Mouse (Mus musculus) liver, adult 2 months (tissue): ENCODE measurements around the gene Bin2. TPM values are rescaled to one million over a fixed set of nuclear protein-coding genes. Genes with fewer than 3 reads are reported as not detected.
A peak's percentile ranks its signal among the peaks of the same experiment; 100 is the strongest.

ENCODE experiments used
- DNase-seq: peaks from one replicate; pipeline ENCODE4 v3.0.0-alpha.2; 2011; ENCODE audit warnings: low read depth, low spot score; ENCODE audit errors: extremely low read depth
- H3K27ac ChIP-seq: fragments of 200-500 bp; replicated peaks from 2 replicates; pipeline ENCODE4 v1.5.1; 2012; ENCODE audit warnings: low read depth, mild to moderate bottlenecking, control low read depth, inconsistent platforms, low read length; ENCODE audit not compliant: insufficient read depth
- H3K27me3 ChIP-seq: fragments of 200-500 bp; 2 replicates; pipeline ENCODE4 v1.6.1; 2012; ENCODE audit warnings: mild to moderate bottlenecking, moderate library complexity, low read length, inconsistent platforms; ENCODE audit not compliant: control insufficient read depth, insufficient read depth
- H3K36me3 ChIP-seq: fragments of 200-500 bp; 2 replicates; pipeline ENCODE4 v1.6.1; 2012; ENCODE audit warnings: low read length, inconsistent platforms; ENCODE audit not compliant: control insufficient read depth, insufficient read depth
- H3K4me1 ChIP-seq: fragments of 200-500 bp; 2 replicates; pipeline ENCODE4 v1.6.1; 2011; ENCODE audit warnings: low read length; ENCODE audit not compliant: control insufficient read depth, insufficient read depth
- H3K4me3 ChIP-seq: fragments of 200-500 bp; 2 replicates; pipeline ENCODE4 v1.5.1; 2011; ENCODE audit warnings: low read depth, mild to moderate bottlenecking, control low read depth, low read length, moderate library complexity; ENCODE audit not compliant: insufficient read depth
- H3K79me2 ChIP-seq: fragments of 200-500 bp; 2 replicates; pipeline ENCODE4 v1.6.1; 2012; ENCODE audit warnings: inconsistent platforms, mild to moderate bottlenecking, low read length, moderate library complexity; ENCODE audit not compliant: control insufficient read depth, insufficient read depth
- H3K9ac ChIP-seq: fragments of 200-500 bp; 2 replicates; pipeline ENCODE4 v1.6.1; 2012; ENCODE audit warnings: low read depth, mild to moderate bottlenecking, control low read depth, inconsistent platforms, low read length
- CTCF ChIP-seq: fragments of 200-500 bp; IDR thresholded peaks from 2 replicates; pipeline ENCODE4 v1.5.1; 2011; ENCODE audit warnings: low read depth, low read length, control low read depth
- POLR2A ChIP-seq: fragments of 200-500 bp; IDR thresholded peaks from 2 replicates; pipeline ENCODE4 v1.6.1; 2011; ENCODE audit warnings: low read length, control low read depth; ENCODE audit not compliant: insufficient read depth; ENCODE audit errors: extremely low read depth
- WGBS: fragments of 180-500 bp; shearing (Covaris S2); methylation state at CpG from one replicate; pipeline ENCODE4 v1.1.7; 2018; 5-methylcytosine and 5-hydroxymethylcytosine counted together
- polyA plus RNA-seq: library from polyadenylated mRNA; depleted of rRNA; stranded (reverse); fragments of >200 nt; gene quantifications from 2 replicates; pipeline ENCODE4 v1.2.3, GENCODE M21; 2012; rRNA removed
- total RNA-seq: library from RNA; depleted of rRNA; stranded (reverse); fragments of >200 nt; gene quantifications from 2 replicates; pipeline ENCODE4 v1.2.3, GENCODE M21; 2014; rRNA removed

Bin2 gene
- total RNA-seq (1.0 and 4.0 TPM in 2 replicates), polyA plus RNA-seq (1.4 and 4.0 TPM in 2 replicates)

- Histone ChIP-seq H3K79me2 (no peaks in the 10 kb centered on the region), H3K9ac (peak within 1 kb of the TSS; percentile 66), H3K27me3 (no peaks in the 10 kb centered on the region), H3K27ac (0 out of 2 replicates have a peak within 1 kb of the TSS, but pooled peaks have one; percentile 22), H3K4me3 (peak within 1 kb of the TSS; percentile 71), H3K36me3 (no peaks in the 10 kb centered on the region), H3K4me1 (peaks cover 2% of the 10 kb centered on the region; the same call in 1 of the 2 replicates)
- 83% methylated on average over 19 of the region's 20 CpGs for WGBS
- no peak for DNase-seq
- TF ChIP-seq CTCF (no peak), POLR2A (no peak)
Observed at GRCm38 (mm10) chr15:100669337-100669736, at the start of gene Bin2. TSS of gene Bin2 (minus strand) at chr15:100669553.

- no peak for DNase-seq
- H3K27ac ChIP-seq = no peak overlapping the region
- H3K4me1 ChIP-seq = no peaks in the 10 kb centered on the region
- H3K4me3 ChIP-seq = no peak overlapping the region
- TF ChIP-seq POLR2A (no peak), CTCF (peak; percentile 54)
- H3K9ac ChIP-seq = no peak overlapping the region
- H3K27me3 ChIP-seq = no peaks in the 10 kb centered on the region
- H3K36me3 ChIP-seq = no peaks in the 10 kb centered on the region
- WGBS = 85% methylated on average over 11 of the region's 11 CpGs
- no peaks in the 10 kb centered on the region for H3K79me2 ChIP-seq
Observed at GRCm38 (mm10) chr15:100718572-100718971, 49.2 kb upstream of the Bin2 start.

- Histone ChIP-seq H3K27me3 (no peaks in the 10 kb centered on the region), H3K36me3 (no peaks in the 10 kb centered on the region), H3K27ac (no peak overlapping the region), H3K79me2 (no peaks in the 10 kb centered on the region), H3K4me3 (no peak overlapping the region), H3K9ac (no peak overlapping the region), H3K4me1 (no peaks in the 10 kb centered on the region)
- 57% methylated on average over 6 of the region's 6 CpGs for WGBS
- no peak for DNase-seq
- TF ChIP-seq CTCF = no peak
- no peak for TF ChIP-seq POLR2A
Observed at GRCm38 (mm10) chr15:100717933-100718332, 48.6 kb upstream of the Bin2 start.

- H3K36me3 ChIP-seq = no peaks in the 10 kb centered on the region
- H3K4me1 ChIP-seq = no peaks in the 10 kb centered on the region
- no peaks in the 10 kb centered on the region for H3K27me3 ChIP-seq
- no peaks in the 10 kb centered on the region for H3K79me2 ChIP-seq
- H3K9ac ChIP-seq = no peak overlapping the region
- 85% methylated on average over 9 of the region's 9 CpGs for WGBS
- no peak overlapping the region for H3K4me3 ChIP-seq
- DNase-seq = no peak
- H3K27ac ChIP-seq = no peak overlapping the region
- TF ChIP-seq CTCF (no peak), POLR2A (no peak)
Observed at GRCm38 (mm10) chr15:100715399-100715993, 46.1 kb upstream of the Bin2 start.

GRCm38 (mm10) chr15:100714470-100714869, 45.1 kb upstream of the Bin2 start:
- DNase-seq = no peak

GRCm38 (mm10) chr15:100710838-100711237, 41.5 kb upstream of the Bin2 start:
- 86% methylated on average over 6 of the region's 6 CpGs for WGBS
- Histone ChIP-seq H3K9ac (no peak overlapping the region), H3K36me3 (no peaks in the 10 kb centered on the region), H3K27me3 (no peaks in the 10 kb centered on the region), H3K4me1 (no peaks in the 10 kb centered on the region), H3K27ac (no peak overlapping the region), H3K79me2 (no peaks in the 10 kb centered on the region), H3K4me3 (no peak overlapping the region)
- no peak for DNase-seq
- no peak for TF ChIP-seq POLR2A
- TF ChIP-seq CTCF = no peak

More at GRCm38 (mm10) chr15:100714470-100714869, 45.1 kb upstream of the Bin2 start:
- Histone ChIP-seq H3K4me1 (no peaks in the 10 kb centered on the region), H3K4me3 (no peak overlapping the region), H3K27me3 (no peaks in the 10 kb centered on the region), H3K9ac (no peak overlapping the region), H3K27ac (no peak overlapping the region), H3K36me3 (no peaks in the 10 kb centered on the region), H3K79me2 (no peaks in the 10 kb centered on the region)
- 74% methylated on average over 8 of the region's 8 CpGs for WGBS
- TF ChIP-seq CTCF (no peak), POLR2A (no peak)
